Mouse (Mus musculus) midbrain, postnatal 0 days (tissue): ENCODE measurements around the gene Cox14. TPM values are rescaled to one million over a fixed set of nuclear protein-coding genes. Genes with fewer than 3 reads are reported as not detected.
"Not testable (repeated sequence)": the region's sequence is repeated elsewhere in the genome, so short reads cannot be mapped to it uniquely, and the experiment has no call there.

ENCODE experiments used
- ATAC-seq: fragments of 200-750 bp; cut with Nextera tagmentation; 2 replicates; pipeline ENCODE4 v1.8.0; 2017; ENCODE audit warnings: moderate number of reproducible peaks, mild to moderate bottlenecking, moderate TSS enrichment, moderate library complexity; ENCODE audit not compliant: low FRiP score
- DNase-seq: peaks from one replicate; pipeline ENCODE4 v3.0.0-alpha.2; 2015; ENCODE audit warnings: low spot score
- H3K27ac ChIP-seq: fragments of 300-500 bp; sonication (generic); 2 replicates; pipeline ENCODE4 v1.5.1; 2014; ENCODE audit warnings: low read depth, mild to moderate bottlenecking, low read length, mixed read lengths
- H3K27me3 ChIP-seq: fragments of 300-500 bp; sonication (generic); 2 replicates; pipeline ENCODE4 v1.6.1; 2014; ENCODE audit warnings: low read length, control low read depth, mixed read lengths; ENCODE audit not compliant: insufficient read depth
- H3K36me3 ChIP-seq: fragments of 300-500 bp; sonication (generic); 2 replicates; pipeline ENCODE4 v1.6.1; 2014; ENCODE audit warnings: low read length, control low read depth, mixed read lengths; ENCODE audit not compliant: insufficient read depth
- H3K4me1 ChIP-seq: fragments of 300-500 bp; sonication (generic); 2 replicates; pipeline ENCODE4 v1.6.1; 2014; ENCODE audit warnings: mild to moderate bottlenecking, control low read depth, antibody characterized with exemption, low read length, mixed read lengths; ENCODE audit not compliant: insufficient read depth
- H3K4me2 ChIP-seq: fragments of 300-500 bp; sonication (generic); 2 replicates; pipeline ENCODE4 v1.6.1; 2014; ENCODE audit warnings: low read depth, mild to moderate bottlenecking, low read length, mixed read lengths; ENCODE audit not compliant: poor library complexity, severe bottlenecking
- H3K4me3 ChIP-seq: fragments of 300-500 bp; sonication (generic); 2 replicates; pipeline ENCODE4 v1.5.1; 2014; ENCODE audit warnings: low read depth, mild to moderate bottlenecking, low read length, moderate library complexity
- H3K9ac ChIP-seq: fragments of 300-500 bp; sonication (generic); replicated peaks from 2 replicates; pipeline ENCODE4 v1.6.1; 2014; ENCODE audit warnings: mild to moderate bottlenecking, low read length, moderate library complexity, mixed read lengths; ENCODE audit not compliant: poor library complexity, severe bottlenecking
- H3K9me3 ChIP-seq: fragments of 300-500 bp; sonication (generic); 2 replicates; pipeline ENCODE4 v1.6.1; 2016; ENCODE audit warnings: low read length, control low read depth
- CTCF ChIP-seq: IDR thresholded peaks from 2 replicates; pipeline ENCODE4 v1.5.1; 2016; ENCODE audit warnings: antibody characterized with exemption, mild to moderate bottlenecking
- WGBS: fragments of 180-500 bp; shearing (Covaris S2); extraction: QIAGEN DNeasy Blood & Tissue Kit; methylation state at CpG from one replicate; pipeline ENCODE4 v1.1.7; 2014; 5-methylcytosine and 5-hydroxymethylcytosine counted together
- polyA plus RNA-seq: library from polyadenylated mRNA; unstranded; fragments of >200 nt; fragmentation: Nextera tagmentation; extraction: Ambion mirVana; gene quantifications from 2 replicates; pipeline ENCODE4 v1.2.1, GENCODE M21; 2015
- total RNA-seq: library from RNA; depleted of rRNA; stranded (reverse); fragments of >200 nt; gene quantifications from 2 replicates; pipeline ENCODE4 v1.2.3, GENCODE M21; 2014

The Cox14 gene
- total and polyA plus RNA-seq, 2 experiments from 2014 or later = 67.2 to 165 TPM

GRCm38 (mm10) chr15:99754204-99754603, 28.8 kb downstream of the Cox14 start:
- no peak for ATAC-seq
- H3K27me3 ChIP-seq = no peaks in the 10 kb centered on the region
- WGBS = 79% methylated on average over 3 of the region's 3 CpGs
- no peaks in the 10 kb centered on the region for H3K9me3 ChIP-seq
- H3K9ac ChIP-seq = no peak overlapping the region
- H3K4me1 ChIP-seq = no peaks in the 10 kb centered on the region
- no peaks in the 10 kb centered on the region for H3K36me3 ChIP-seq
- H3K4me2 ChIP-seq = no peak overlapping the region
- no peak overlapping the region for H3K4me3 ChIP-seq
- no peak for TF ChIP-seq CTCF
- DNase-seq = no peak
- no peak overlapping the region for H3K27ac ChIP-seq

- DNase-seq (no peak), ATAC-seq (no peak)
- Histone ChIP-seq H3K4me3 (no peak overlapping the region), H3K9ac (no peak overlapping the region), H3K27me3 (no peaks in the 10 kb centered on the region), H3K27ac (no peak overlapping the region), H3K4me1 (no peaks in the 10 kb centered on the region; the same call in 1 of the 2 replicates), H3K36me3 (no peaks in the 10 kb centered on the region), H3K9me3 (no peaks in the 10 kb centered on the region), H3K4me2 (no peak overlapping the region)
- no peak for TF ChIP-seq CTCF
- WGBS = 85% methylated on average over 4 of the region's 4 CpGs
These were observed 42.0 kb downstream of the Cox14 start for GRCm38 (mm10) chr15:99767467-99767866.

- no peak overlapping the region for H3K27ac ChIP-seq
- DNase-seq = no peak
- no peak for TF ChIP-seq CTCF
- 100% methylated on average over 1 of the region's 1 CpGs for WGBS
- no peak overlapping the region for H3K4me3 ChIP-seq
- H3K4me1 ChIP-seq = no peaks in the 10 kb centered on the region; the same call in 1 of the 2 replicates
- ATAC-seq = no peak
- no peaks in the 10 kb centered on the region for H3K27me3 ChIP-seq
- no peaks in the 10 kb centered on the region for H3K9me3 ChIP-seq
- no peaks in the 10 kb centered on the region for H3K36me3 ChIP-seq
- no peak overlapping the region for H3K9ac ChIP-seq
- no peak overlapping the region for H3K4me2 ChIP-seq
These were observed 43.3 kb downstream of the Cox14 start for GRCm38 (mm10) chr15:99768761-99769160.

GRCm38 (mm10) chr15:99771004-99771500, 45.6 kb downstream of the Cox14 start:
- H3K27me3 ChIP-seq = no peaks in the 10 kb centered on the region
- WGBS = 19% methylated on average over 5 of the region's 5 CpGs
- peak overlapping the region; percentile 77 for H3K4me3 ChIP-seq
- H3K9ac ChIP-seq = peak overlapping the region; percentile 88; the same call in 1 of the 2 replicates
- H3K27ac ChIP-seq = peak overlapping the region; percentile 91; the same call in 1 of the 2 replicates
- DNase-seq = no peak
- no peaks in the 10 kb centered on the region for H3K9me3 ChIP-seq
- no peak for ATAC-seq
- H3K4me1 ChIP-seq = no peaks in the 10 kb centered on the region; the same call in 1 of the 2 replicates
- H3K36me3 ChIP-seq = no peaks in the 10 kb centered on the region
- no peak for TF ChIP-seq CTCF
- H3K4me2 ChIP-seq = peak overlapping the region; percentile 75

- peak overlapping the region; percentile 75 for H3K4me2 ChIP-seq
- H3K27me3 ChIP-seq = no peaks in the 10 kb centered on the region
- DNase-seq (peak; percentile 32), ATAC-seq (peak; percentile 80)
- H3K9ac ChIP-seq = peak overlapping the region; percentile 88
- H3K36me3 ChIP-seq = no peaks in the 10 kb centered on the region
- H3K4me3 ChIP-seq = peak overlapping the region; percentile 77
- peak overlapping the region; percentile 91 for H3K27ac ChIP-seq
- H3K9me3 ChIP-seq = no peaks in the 10 kb centered on the region
- under 1% methylated on average over 58 of the region's 59 CpGs for WGBS
- no peak for TF ChIP-seq CTCF
- H3K4me1 ChIP-seq = no peaks in the 10 kb centered on the region; the same call in 1 of the 2 replicates
These were observed 46.3 kb downstream of the Cox14 start for GRCm38 (mm10) chr15:99771601-99772276.

- H3K36me3 ChIP-seq = no peaks in the 10 kb centered on the region
- 0% methylated on average over 30 of the region's 41 CpGs for WGBS
- H3K9me3 ChIP-seq = no peaks in the 10 kb centered on the region
- no peaks in the 10 kb centered on the region; the same call in 1 of the 2 replicates for H3K4me1 ChIP-seq
- H3K27ac ChIP-seq = peak overlapping the region; percentile 91
- ATAC-seq (peak; percentile 86), DNase-seq (peak; percentile 84)
- no peak for TF ChIP-seq CTCF
- peak overlapping the region; percentile 88 for H3K9ac ChIP-seq
- H3K27me3 ChIP-seq = no peaks in the 10 kb centered on the region
- H3K4me3 ChIP-seq = peak overlapping the region; percentile 77
- H3K4me2 ChIP-seq = peak overlapping the region; percentile 75
These were observed 47.0 kb downstream of the Cox14 start for GRCm38 (mm10) chr15:99772277-99772880.

GRCm38 (mm10) chr15:99772881-99772924, 47.3 kb downstream of the Cox14 start, which contains the start of gene Cers5:
Cers5 (minus strand) TSS chr15:99772885.
- peak within 1 kb of the TSS; percentile 77 for H3K4me3 ChIP-seq
- ATAC-seq, H3K9me3 ChIP-seq, DNase-seq, H3K27me3 ChIP-seq, H3K36me3 ChIP-seq, H3K4me1 ChIP-seq: not testable (repeated sequence)
- peak within 1 kb of the TSS; percentile 75 for H3K4me2 ChIP-seq
- peak within 1 kb of the TSS; percentile 88 for H3K9ac ChIP-seq
- H3K27ac ChIP-seq = peak within 1 kb of the TSS; percentile 91
